Mouse (Mus musculus): ENCODE measurements at regions not wholly inside any gene's neighbourhood (a gene's known extent, or its start where the extent isn't known, plus 50 kb on each side); places are given as distances from the start of the nearest gene placed in this dataset.

DNA sequence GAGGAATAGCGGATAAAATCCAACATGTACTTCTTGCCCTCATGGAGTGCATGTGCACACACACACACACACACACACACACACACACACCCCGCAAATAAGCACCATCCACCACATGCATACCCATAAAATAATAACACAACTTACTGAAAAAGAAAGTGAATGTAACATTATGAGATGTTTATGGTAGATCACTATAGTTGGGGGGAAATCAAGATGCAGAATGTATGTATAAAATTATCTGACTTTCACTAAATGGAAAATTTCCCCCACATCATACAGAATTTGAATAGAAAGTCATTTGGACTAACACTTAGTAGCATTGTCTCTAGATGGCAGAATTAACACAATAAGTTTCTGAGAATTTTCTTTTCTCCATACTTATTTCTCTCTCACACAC is 57.2 kb upstream of the Nabp1 start:
- TF ChIP-seq CTCF (IDR thresholded peaks at IDR 0.05; ENCODE audit: control insufficient read depth, insufficient read depth, low read length) (no peak), POLR2A (IDR thresholded peaks at IDR 0.05; ENCODE audit: borderline replicate concordance, control insufficient read depth, low read depth, low read length) (no peak)
